Mouse (Mus musculus) embryonic facial prominence, embryonic 11.5 days (tissue): ENCODE measurements around the gene Ubac2. TPM values are rescaled to one million over a fixed set of nuclear protein-coding genes. Genes with fewer than 3 reads are reported as not detected.

ENCODE experiments used
- ATAC-seq: fragments of 200-750 bp; cut with Nextera tagmentation; replicated peaks from 2 replicates; pipeline ENCODE4 v1.8.0; 2017; ENCODE audit warnings: low read depth; ENCODE audit not compliant: insufficient number of reproducible peaks, low FRiP score, low TSS enrichment
- DNase-seq: peaks from one replicate; pipeline ENCODE4 v3.0.0-alpha.2; 2015; ENCODE audit warnings: low spot score
- H3K27ac ChIP-seq: fragments of 300-500 bp; sonication (generic); replicated peaks from 2 replicates; pipeline ENCODE4 v1.5.1; 2014; ENCODE audit warnings: mild to moderate bottlenecking, low read depth, low read length, control low read depth
- H3K27me3 ChIP-seq: fragments of 300-500 bp; sonication (generic); 2 replicates; pipeline ENCODE4 v1.6.1; 2014; ENCODE audit warnings: mild to moderate bottlenecking, low read length, moderate library complexity, mixed read lengths; ENCODE audit not compliant: control insufficient read depth, insufficient read depth
- H3K36me3 ChIP-seq: fragments of 300-500 bp; sonication (generic); replicated peaks from 2 replicates; pipeline ENCODE4 v1.6.1; 2014; ENCODE audit warnings: low read depth, mild to moderate bottlenecking, low read length, moderate library complexity, mixed read lengths; ENCODE audit not compliant: control insufficient read depth, insufficient read depth
- H3K4me1 ChIP-seq: fragments of 300-500 bp; sonication (generic); 2 replicates; pipeline ENCODE4 v1.6.1; 2014; ENCODE audit warnings: low read length, mixed read lengths; ENCODE audit not compliant: control insufficient read depth, insufficient read depth
- H3K4me2 ChIP-seq: fragments of 300-500 bp; sonication (generic); 2 replicates; pipeline ENCODE4 v1.6.1; 2014; ENCODE audit warnings: low read depth, mild to moderate bottlenecking, control low read depth, low read length, moderate library complexity
- H3K4me3 ChIP-seq: fragments of 300-500 bp; sonication (generic); 2 replicates; pipeline ENCODE4 v1.5.1; 2014; ENCODE audit warnings: low read depth, low read length, control low read depth
- H3K9ac ChIP-seq: fragments of 300-500 bp; sonication (generic); replicated peaks from 2 replicates; pipeline ENCODE4 v1.6.1; 2014; ENCODE audit warnings: mild to moderate bottlenecking, control low read depth, low read length
- H3K9me3 ChIP-seq: fragments of 300-500 bp; sonication (generic); replicated peaks from 2 replicates; pipeline ENCODE4 v1.6.1; 2016; ENCODE audit warnings: mild to moderate bottlenecking, low read length, inconsistent platforms, mixed read lengths; ENCODE audit not compliant: control insufficient read depth
- WGBS: fragments of 180-500 bp; shearing (Covaris S2); extraction: QIAGEN DNeasy Blood & Tissue Kit; methylation state at CpG from one replicate; pipeline ENCODE4 v1.1.7; 2014; 5-methylcytosine and 5-hydroxymethylcytosine counted together
- polyA plus RNA-seq: library from polyadenylated mRNA; unstranded; fragments of >200 nt; fragmentation: Nextera tagmentation; extraction: Ambion mirVana; gene quantifications from 2 replicates; pipeline ENCODE4 v1.2.1, GENCODE M21; 2014

The Ubac2 gene
- polyA plus RNA-seq, 1 experiment from 2014 or later = 71.9 TPM

DNA sequence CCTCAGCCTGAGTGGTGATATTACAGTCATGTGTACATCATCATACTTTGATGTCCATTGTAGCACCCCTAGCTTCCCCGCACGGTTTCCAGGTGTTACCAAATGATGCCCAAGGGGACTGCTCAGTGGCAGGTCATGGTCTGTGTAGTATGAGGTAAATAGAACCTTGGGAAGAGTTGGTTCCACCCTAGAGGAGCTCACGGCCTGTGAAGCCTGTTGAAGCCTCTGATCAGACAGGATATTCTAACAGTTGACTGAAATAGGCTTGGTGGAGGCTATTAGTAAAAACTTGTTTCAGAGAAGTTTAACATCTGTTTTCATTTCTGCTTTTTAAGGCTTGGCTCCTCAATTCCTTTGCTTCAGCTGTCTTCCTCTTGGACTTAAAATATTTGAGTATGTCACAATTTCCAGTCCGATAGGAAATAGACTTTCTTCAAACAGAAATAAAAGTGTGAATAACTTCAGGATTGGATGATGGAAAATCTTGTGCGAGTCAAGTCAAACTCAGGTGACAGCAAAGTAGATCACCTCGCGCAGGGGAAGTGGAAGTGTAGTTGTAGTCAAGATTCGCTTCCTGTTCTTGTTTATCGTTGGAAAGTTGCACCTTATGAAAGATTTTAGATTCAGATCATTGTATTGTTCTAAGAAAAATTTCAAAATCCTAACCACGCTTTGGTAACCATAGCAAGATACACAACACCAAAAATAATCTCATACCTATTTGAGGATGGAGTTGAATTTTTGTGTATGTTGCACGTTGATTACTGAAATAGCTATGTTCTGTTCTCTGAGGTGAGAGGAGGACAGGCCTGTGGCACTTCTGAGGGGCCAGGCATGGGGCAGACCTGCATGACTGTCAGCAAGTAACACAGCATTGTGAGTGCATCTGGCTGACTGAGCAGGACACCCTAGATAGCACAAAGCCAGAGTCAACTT, 60.1 kb downstream of the Ubac2 start:
- 90% methylated on average over 11 of the region's 11 CpGs for WGBS
- ATAC-seq (no peak), DNase-seq (no peak)
- H3K4me2 ChIP-seq = no peak overlapping the region
- no peaks in the 10 kb centered on the region for H3K9me3 ChIP-seq
- no peaks in the 10 kb centered on the region for H3K4me1 ChIP-seq
- no peaks in the 10 kb centered on the region; the same call in 1 of the 2 replicates for H3K36me3 ChIP-seq
- no peak overlapping the region for H3K4me3 ChIP-seq
- no peaks in the 10 kb centered on the region for H3K27me3 ChIP-seq
- no peak overlapping the region for H3K9ac ChIP-seq
- no peak overlapping the region for H3K27ac ChIP-seq

DNA sequence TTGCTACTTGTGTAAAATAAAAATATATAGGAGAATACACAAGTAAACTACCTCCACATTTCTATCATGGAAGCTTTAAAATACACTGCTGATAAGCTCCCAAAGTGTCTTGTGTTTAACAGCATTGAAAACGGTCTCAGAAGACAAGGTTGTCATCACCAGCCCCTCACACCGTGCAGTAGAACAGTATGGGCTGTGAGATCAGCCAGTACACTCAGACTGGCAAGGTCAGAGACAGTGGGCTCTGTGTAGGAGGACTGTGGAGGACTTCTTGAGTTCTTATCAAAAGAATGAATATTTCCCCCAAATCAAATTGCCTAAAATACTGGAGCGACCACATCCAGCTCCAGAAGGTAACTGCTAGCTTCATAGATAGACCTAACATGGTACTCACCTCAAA, 61.2 kb downstream of the Ubac2 start:
- no peaks in the 10 kb centered on the region for H3K9me3 ChIP-seq
- ATAC-seq (no peak), DNase-seq (no peak)
- no peaks in the 10 kb centered on the region for H3K4me1 ChIP-seq
- no peaks in the 10 kb centered on the region for H3K27me3 ChIP-seq
- H3K36me3 ChIP-seq = no peaks in the 10 kb centered on the region
- H3K4me2 ChIP-seq = no peak overlapping the region
- H3K27ac ChIP-seq = no peak overlapping the region
- H3K4me3 ChIP-seq = no peak overlapping the region
- WGBS = 94% methylated on average over 3 of the region's 3 CpGs
- H3K9ac ChIP-seq = no peak overlapping the region

DNA sequence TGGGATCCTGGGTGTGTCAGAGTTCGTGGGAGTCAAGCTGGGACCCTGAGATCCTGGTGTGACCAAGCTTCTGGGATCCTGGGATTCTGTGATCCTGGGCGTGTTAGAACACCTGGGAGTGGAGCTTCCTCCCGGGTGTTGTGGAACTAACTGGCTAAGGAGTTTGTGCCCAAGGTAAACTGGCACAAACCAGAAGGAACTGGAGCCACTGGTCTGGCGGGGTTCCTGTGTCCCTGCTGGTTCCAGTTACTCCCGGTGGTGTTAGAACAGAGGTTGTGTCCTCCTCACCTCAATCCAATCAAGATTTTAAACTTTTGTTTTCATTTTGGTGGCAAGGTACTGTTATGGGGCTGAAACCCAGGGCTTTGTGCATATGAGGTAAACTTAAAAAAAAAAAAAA, 67.7 kb downstream of the Ubac2 start:
- Histone ChIP-seq H3K4me1 (no peaks in the 10 kb centered on the region), H3K9me3 (no peaks in the 10 kb centered on the region), H3K27ac (no peak overlapping the region), H3K36me3 (no peaks in the 10 kb centered on the region), H3K27me3 (no peaks in the 10 kb centered on the region), H3K9ac (no peak overlapping the region), H3K4me3 (no peak overlapping the region), H3K4me2 (no peak overlapping the region)
- WGBS = 83% methylated on average over 5 of the region's 5 CpGs
- ATAC-seq (no peak), DNase-seq (no peak)

GRCm38 (mm10) chr14:121946728-121947127, 68.3 kb downstream of the Ubac2 start:
- 66% methylated on average over 8 of the region's 8 CpGs for WGBS
- ATAC-seq = no peak

GRCm38 (mm10) chr14:121947201-121947760, 68.9 kb downstream of the Ubac2 start:
- ATAC-seq (no peak), DNase-seq (no peak)
- H3K9me3 ChIP-seq = no peaks in the 10 kb centered on the region
- H3K4me2 ChIP-seq = no peak overlapping the region
- H3K4me3 ChIP-seq = no peak overlapping the region
- H3K36me3 ChIP-seq = no peaks in the 10 kb centered on the region
- no peak overlapping the region for H3K27ac ChIP-seq
- H3K4me1 ChIP-seq = no peaks in the 10 kb centered on the region
- H3K9ac ChIP-seq = no peak overlapping the region
- 74% methylated on average over 8 of the region's 8 CpGs for WGBS
- H3K27me3 ChIP-seq = no peaks in the 10 kb centered on the region

More at GRCm38 (mm10) chr14:121946728-121947127, 68.3 kb downstream of the Ubac2 start:
- H3K9ac ChIP-seq = no peak overlapping the region
- no peak overlapping the region for H3K27ac ChIP-seq
- no peak overlapping the region for H3K4me2 ChIP-seq
- H3K9me3 ChIP-seq = no peaks in the 10 kb centered on the region
- no peaks in the 10 kb centered on the region for H3K4me1 ChIP-seq
- DNase-seq = no peak
- H3K27me3 ChIP-seq = no peaks in the 10 kb centered on the region
- no peak overlapping the region for H3K4me3 ChIP-seq
- no peaks in the 10 kb centered on the region for H3K36me3 ChIP-seq

DNA sequence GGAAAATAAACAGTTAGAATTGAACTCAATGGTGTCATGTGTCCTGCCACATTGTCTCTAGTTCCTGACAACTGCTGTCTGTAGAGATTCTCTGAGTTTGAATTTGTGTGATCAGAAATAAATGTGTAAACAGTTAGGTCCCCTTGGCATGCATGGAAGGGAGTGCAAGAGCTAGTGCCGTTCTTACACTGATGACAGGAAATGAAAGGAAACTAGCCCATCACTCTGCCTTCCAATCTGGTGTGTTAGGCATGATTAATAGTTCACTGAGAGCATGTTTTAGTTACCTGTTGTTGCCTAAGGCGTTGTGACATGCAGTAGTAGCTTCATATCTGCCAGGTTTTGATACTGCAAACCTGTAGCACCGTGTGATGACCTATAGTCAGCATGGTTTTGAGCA, 69.5 kb downstream of the Ubac2 start:
- Histone ChIP-seq H3K4me2 (no peak overlapping the region), H3K4me1 (no peaks in the 10 kb centered on the region), H3K4me3 (no peak overlapping the region), H3K36me3 (no peaks in the 10 kb centered on the region), H3K27ac (no peak overlapping the region), H3K9ac (no peak overlapping the region), H3K9me3 (no peaks in the 10 kb centered on the region), H3K27me3 (no peaks in the 10 kb centered on the region)
- no peak for ATAC-seq
- no peak for DNase-seq
- 86% methylated on average over 3 of the region's 3 CpGs for WGBS

- Histone ChIP-seq H3K27me3 (no peaks in the 10 kb centered on the region), H3K4me3 (no peak overlapping the region), H3K4me1 (no peaks in the 10 kb centered on the region), H3K27ac (no peak overlapping the region), H3K9ac (no peak overlapping the region), H3K4me2 (no peak overlapping the region), H3K36me3 (no peaks in the 10 kb centered on the region), H3K9me3 (no peaks in the 10 kb centered on the region)
- WGBS = 94% methylated on average over 3 of the region's 3 CpGs
- ATAC-seq (no peak), DNase-seq (no peak)
Measured at GRCm38 (mm10) chr14:121949436-121949835, 71.0 kb downstream of the Ubac2 start.

DNA sequence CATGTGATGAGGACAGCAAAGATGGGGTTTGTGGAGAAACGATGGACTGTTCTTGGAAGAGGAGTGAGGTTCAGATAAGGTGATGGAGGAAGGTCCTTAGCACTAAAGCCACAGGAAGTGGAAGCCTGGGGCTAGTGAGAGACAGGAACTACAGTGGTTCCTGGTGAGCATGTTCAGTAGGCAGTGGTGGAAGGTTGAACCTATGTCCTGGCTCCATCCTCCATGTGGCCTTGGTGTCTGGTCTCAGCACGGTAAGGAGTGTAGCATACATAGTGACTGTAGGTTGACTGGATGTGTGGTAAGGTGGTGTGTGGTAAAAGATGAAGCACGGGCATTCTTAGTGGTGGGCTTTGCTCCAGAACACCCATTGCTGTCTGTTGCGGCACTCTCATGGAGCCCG, 71.5 kb downstream of the Ubac2 start:
- Histone ChIP-seq H3K9ac (no peak overlapping the region), H3K27ac (no peak overlapping the region), H3K4me3 (no peak overlapping the region), H3K4me1 (no peaks in the 10 kb centered on the region), H3K36me3 (no peaks in the 10 kb centered on the region), H3K9me3 (no peaks in the 10 kb centered on the region), H3K27me3 (no peaks in the 10 kb centered on the region), H3K4me2 (no peak overlapping the region)
- ATAC-seq (no peak), DNase-seq (no peak)
- 93% methylated on average over 5 of the region's 5 CpGs for WGBS
